Mouse (Mus musculus) liver, embryonic 13.5 days (tissue): ENCODE measurements around the gene Rnf187. TPM values are rescaled to one million over a fixed set of nuclear protein-coding genes. Genes with fewer than 3 reads are reported as not detected.

Source experiments
- ATAC-seq: fragments of 200-750 bp; cut with Nextera tagmentation; 2 replicates; pipeline ENCODE4 v1.8.0; 2017; ENCODE audit warnings: low read depth, mild to moderate bottlenecking, moderate number of reproducible peaks, moderate library complexity
- DNase-seq: peaks from one replicate; pipeline ENCODE4 v3.0.0; 2022
- H3K27ac ChIP-seq: fragments of 300-500 bp; sonication (generic); 2 replicates; pipeline ENCODE4 v1.5.1; 2015; ENCODE audit warnings: moderate library complexity, mild to moderate bottlenecking, inconsistent platforms
- H3K27me3 ChIP-seq: fragments of 300-500 bp; sonication (generic); 2 replicates; pipeline ENCODE4 v1.6.1; 2015; ENCODE audit warnings: mild to moderate bottlenecking, inconsistent platforms
- H3K36me3 ChIP-seq: fragments of 300-500 bp; sonication (generic); 2 replicates; pipeline ENCODE4 v1.6.1; 2015; ENCODE audit warnings: mild to moderate bottlenecking, inconsistent platforms
- H3K4me1 ChIP-seq: fragments of 300-500 bp; sonication (generic); replicated peaks from 2 replicates; pipeline ENCODE4 v1.6.1; 2015; ENCODE audit warnings: inconsistent platforms
- H3K4me2 ChIP-seq: fragments of 300-500 bp; sonication (generic); 2 replicates; pipeline ENCODE4 v1.6.1; 2015; ENCODE audit warnings: inconsistent platforms, mild to moderate bottlenecking, moderate library complexity
- H3K4me3 ChIP-seq: fragments of 300-500 bp; sonication (generic); replicated peaks from 2 replicates; pipeline ENCODE4 v1.5.1; 2015; ENCODE audit warnings: mild to moderate bottlenecking, inconsistent platforms
- H3K9ac ChIP-seq: fragments of 300-500 bp; sonication (generic); 2 replicates; pipeline ENCODE4 v1.6.1; 2015; ENCODE audit warnings: mild to moderate bottlenecking, inconsistent platforms
- H3K9me3 ChIP-seq: fragments of 300-500 bp; sonication (generic); replicated peaks from 2 replicates; pipeline ENCODE4 v1.6.1; 2016; ENCODE audit warnings: inconsistent platforms
- WGBS: fragments of 180-500 bp; shearing (Covaris S2); methylation state at CpG from one replicate; pipeline ENCODE4 v1.1.7; 2015; ENCODE audit not compliant: insufficient replicate concordance; 5-methylcytosine and 5-hydroxymethylcytosine counted together
- polyA plus RNA-seq: library from polyadenylated mRNA; unstranded; fragments of >200 nt; fragmentation: Nextera tagmentation; extraction: Ambion mirVana; gene quantifications from 2 replicates; pipeline ENCODE4 v1.2.1, GENCODE M21; 2015

Rnf187 gene
- polyA plus RNA-seq, 1 experiment from 2014 or later = 130 TPM

- Histone ChIP-seq H3K27ac (no peak overlapping the region), H3K27me3 (peaks cover 35% of the 10 kb centered on the region), H3K4me2 (no peak overlapping the region), H3K36me3 (0 out of 2 replicates have a peak, but pooled peaks cover 3% of the 10 kb centered on the region), H3K9me3 (peaks cover 10% of the 10 kb centered on the region), H3K4me1 (peaks cover 50% of the 10 kb centered on the region), H3K9ac (no peak overlapping the region), H3K4me3 (no peak overlapping the region)
- DNase-seq = no peak
- 76% methylated on average over 7 of the region's 7 CpGs for WGBS
- ATAC-seq = no peak
Observed at GRCm38 (mm10) chr11:58964216-58964615, 25.5 kb upstream of the Rnf187 start.

- Histone ChIP-seq H3K27me3 (peaks cover 35% of the 10 kb centered on the region), H3K36me3 (peaks cover 2% of the 10 kb centered on the region; the same call in 1 of the 2 replicates), H3K27ac (no peak overlapping the region), H3K4me1 (peaks cover 51% of the 10 kb centered on the region), H3K4me3 (no peak overlapping the region), H3K9ac (no peak overlapping the region), H3K4me2 (peak overlapping the region; percentile 12; the same call in 1 of the 2 replicates), H3K9me3 (peaks cover 10% of the 10 kb centered on the region)
- ATAC-seq = no peak
- WGBS = 31% methylated on average over 17 of the region's 17 CpGs
- DNase-seq = no peak
Observed at GRCm38 (mm10) chr11:58963543-58963942, 24.8 kb upstream of the Rnf187 start.

- Histone ChIP-seq H3K4me3 (no peak overlapping the region), H3K27ac (no peak overlapping the region), H3K4me1 (peaks cover 66% of the 10 kb centered on the region), H3K27me3 (peaks cover 35% of the 10 kb centered on the region), H3K9ac (no peak overlapping the region), H3K9me3 (peaks cover 10% of the 10 kb centered on the region), H3K4me2 (no peak overlapping the region), H3K36me3 (peaks cover 20% of the 10 kb centered on the region)
- ATAC-seq (no peak), DNase-seq (no peak)
- 52% methylated on average over 50 of the region's 50 CpGs for WGBS
Observed at GRCm38 (mm10) chr11:58961364-58962177, 22.9 kb upstream of the Rnf187 start.

- H3K4me1 ChIP-seq = peaks cover 62% of the 10 kb centered on the region
Observed at GRCm38 (mm10) chr11:58959921-58960465, 21.3 kb upstream of the Rnf187 start.

GRCm38 (mm10) chr11:58959186-58959825 lies 20.6 kb upstream of the Rnf187 start:
- Histone ChIP-seq H3K9ac (peak overlapping the region; percentile 99), H3K36me3 (peaks cover 23% of the 10 kb centered on the region), H3K9me3 (peaks cover 10% of the 10 kb centered on the region), H3K4me3 (peak overlapping the region; percentile 93), H3K4me1 (peaks cover 57% of the 10 kb centered on the region), H3K27me3 (peaks cover 35% of the 10 kb centered on the region), H3K27ac (peak overlapping the region; percentile 100), H3K4me2 (peak overlapping the region; percentile 95)
- ATAC-seq = no peak
- WGBS = 14% methylated on average over 15 of the region's 15 CpGs
- DNase-seq = no peak

More at GRCm38 (mm10) chr11:58959921-58960465, 21.3 kb upstream of the Rnf187 start:
- peaks cover 35% of the 10 kb centered on the region for H3K27me3 ChIP-seq
- H3K36me3 ChIP-seq = peaks cover 23% of the 10 kb centered on the region
- peak overlapping the region; percentile 95 for H3K4me2 ChIP-seq
- peak; percentile 85 for DNase-seq
- peak; percentile 90 for ATAC-seq
- H3K9me3 ChIP-seq = peaks cover 10% of the 10 kb centered on the region
- H3K4me3 ChIP-seq = peak overlapping the region; percentile 93
- H3K9ac ChIP-seq = peak overlapping the region; percentile 99
- peak overlapping the region; percentile 100 for H3K27ac ChIP-seq
- 3% methylated on average over 40 of the region's 40 CpGs for WGBS

- WGBS = 78% methylated on average over 6 of the region's 6 CpGs
- H3K27ac ChIP-seq = peak overlapping the region; percentile 100
Observed at GRCm38 (mm10) chr11:58958536-58958935, 19.8 kb upstream of the Rnf187 start.

GRCm38 (mm10) chr11:58957226-58957914 lies 18.7 kb upstream of the Rnf187 start:
- no peak for DNase-seq
- peaks cover 60% of the 10 kb centered on the region for H3K4me1 ChIP-seq
- no peak for ATAC-seq
- H3K27ac ChIP-seq = peak overlapping the region; percentile 100
- WGBS = 78% methylated on average over 5 of the region's 5 CpGs
- peaks cover 16% of the 10 kb centered on the region for H3K27me3 ChIP-seq
- peak overlapping the region; percentile 93 for H3K4me3 ChIP-seq
- H3K9me3 ChIP-seq = peaks cover 10% of the 10 kb centered on the region
- peaks cover 23% of the 10 kb centered on the region for H3K36me3 ChIP-seq
- peak overlapping the region; percentile 95 for H3K4me2 ChIP-seq
- H3K9ac ChIP-seq = peak overlapping the region; percentile 99

More at GRCm38 (mm10) chr11:58958536-58958935, 19.8 kb upstream of the Rnf187 start:
- peaks cover 23% of the 10 kb centered on the region for H3K36me3 ChIP-seq
- ATAC-seq = no peak
- peak overlapping the region; percentile 93 for H3K4me3 ChIP-seq
- H3K27me3 ChIP-seq = peaks cover 27% of the 10 kb centered on the region
- peak overlapping the region; percentile 99; the same call in 1 of the 2 replicates for H3K9ac ChIP-seq
- peaks cover 56% of the 10 kb centered on the region for H3K4me1 ChIP-seq
- peak overlapping the region; percentile 95 for H3K4me2 ChIP-seq
- DNase-seq = no peak
- peaks cover 10% of the 10 kb centered on the region for H3K9me3 ChIP-seq

GRCm38 (mm10) chr11:58955868-58956257 lies 17.1 kb upstream of the Rnf187 start:
- Histone ChIP-seq H3K27ac (peak overlapping the region; percentile 100), H3K4me1 (peaks cover 55% of the 10 kb centered on the region), H3K4me2 (peak overlapping the region; percentile 95), H3K9me3 (no peaks in the 10 kb centered on the region), H3K36me3 (peaks cover 23% of the 10 kb centered on the region), H3K9ac (peak overlapping the region; percentile 99), H3K27me3 (peaks cover 12% of the 10 kb centered on the region), H3K4me3 (peak overlapping the region; percentile 93)
- no peak for ATAC-seq
- no peak for DNase-seq
- 35% methylated on average over 8 of the region's 8 CpGs for WGBS

GRCm38 (mm10) chr11:58955143-58955867 lies 16.6 kb upstream of the Rnf187 start:
- peaks cover 55% of the 10 kb centered on the region for H3K4me1 ChIP-seq
- peaks cover 23% of the 10 kb centered on the region for H3K36me3 ChIP-seq
- H3K4me2 ChIP-seq = peak overlapping the region; percentile 95
- peaks cover 17% of the 10 kb centered on the region for H3K27me3 ChIP-seq
- ATAC-seq = peak; percentile 16
- no peak for DNase-seq
- peak overlapping the region; percentile 99 for H3K9ac ChIP-seq
- H3K4me3 ChIP-seq = peak overlapping the region; percentile 93
- H3K27ac ChIP-seq = peak overlapping the region; percentile 100
- H3K9me3 ChIP-seq = no peaks in the 10 kb centered on the region
- whole genome bisulfite sequencing = under 1% methylated on average over 20 of the region's 20 CpGs

GRCm38 (mm10) chr11:58954420-58955142 lies 15.9 kb upstream of the Rnf187 start, which contains the start of the genes Hist3h2a and Trim17:
TSS of gene Hist3h2a (plus strand) at chr11:58954685.
TSS of gene Trim17 (plus strand) at chr11:58954685.
- ATAC-seq (peak; percentile 85), DNase-seq (peak; percentile 88)
- no peaks in the 10 kb centered on the region for H3K9me3 ChIP-seq
- WGBS = under 1% methylated on average over 49 of the region's 49 CpGs
- peaks cover 24% of the 10 kb centered on the region for H3K27me3 ChIP-seq
- H3K4me2 ChIP-seq = peak within 1 kb of the TSS; percentile 95
- H3K4me3 ChIP-seq = peak within 1 kb of the TSS; percentile 93
- peaks cover 23% of the 10 kb centered on the region for H3K36me3 ChIP-seq
- peak within 1 kb of the TSS; percentile 99 for H3K9ac ChIP-seq
- H3K4me1 ChIP-seq = peaks cover 58% of the 10 kb centered on the region
- peak within 1 kb of the TSS; percentile 100 for H3K27ac ChIP-seq
